In the genomic region with DNA sequence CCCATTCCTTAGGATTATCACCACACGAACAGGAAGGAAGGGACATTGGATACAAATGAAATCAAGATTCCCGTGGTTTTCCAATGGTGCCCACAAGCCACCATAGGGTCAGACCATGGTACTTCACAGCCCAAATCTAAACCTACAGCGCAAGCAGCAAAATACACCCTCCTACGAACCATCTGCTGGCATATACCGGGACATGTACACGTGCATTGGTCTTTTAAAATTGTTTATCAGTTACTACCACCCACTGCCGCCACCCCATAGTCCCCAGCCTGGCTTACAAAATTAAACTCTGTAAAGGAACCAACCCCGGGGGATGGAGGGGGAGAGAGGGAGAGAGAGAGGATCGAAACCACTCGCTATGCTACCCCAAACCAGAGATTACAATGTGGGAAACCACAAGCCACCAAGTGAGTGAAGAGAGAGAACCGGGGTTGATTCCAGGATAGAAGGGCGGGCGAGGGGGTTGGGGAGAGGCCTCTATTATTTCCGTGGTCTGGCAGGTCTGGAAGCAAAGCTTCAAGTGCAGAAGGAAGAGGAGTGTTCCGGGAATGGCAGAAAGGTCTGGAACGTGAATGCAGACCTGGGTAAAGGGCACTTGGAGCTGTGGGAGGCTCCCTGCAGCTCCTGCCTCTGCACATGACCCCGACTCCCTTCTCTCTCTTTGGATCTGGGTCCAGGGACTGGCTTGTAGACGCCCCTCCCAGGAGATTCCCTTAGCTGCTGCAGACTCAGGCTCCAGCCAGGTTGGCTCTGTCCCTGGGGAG, we compare ENCODE assay signal across 7 mouse cellular contexts. TPM values are rescaled to one million over a fixed set of nuclear protein-coding genes. Genes with fewer than 3 reads are reported as not detected.
DNase-seq lines count a peak whose midpoint lies in the region; ATAC-seq lines count a peak whose summit lies in the region.

A gene (plus strand): TSS at position 439 of the 773 bp plus-strand sequence.

- H3K9me3 ChIP-seq in embryonic facial prominence, embryonic 13.5 days = no peaks in the 10 kb centered on the region
- H3K9me3 ChIP-seq in hindbrain, embryonic 16.5 days (ENCODE audit: control insufficient read depth, low read length) = no peaks in the 10 kb centered on the region
- no peaks in the 10 kb centered on the region for H3K9me3 ChIP-seq in midbrain, embryonic 16.5 days (replicated peaks; ENCODE audit: control insufficient read depth, low read length, poor library complexity, severe bottlenecking)

- DNase-seq in left cerebral cortex, postnatal 14 days (ENCODE audit: low spot score in 2 of 2) = peak; percentile 63 to 73
- DNase-seq in left cerebral cortex, postnatal 10 days (ENCODE audit: extremely low spot score in 1 of 2, low spot score in 2 of 2) = no peak
- DNase-seq in gastrocnemius, adult 8-10 months (ENCODE audit: low spot score in 2 of 2) = no peak

- ATAC-seq in embryonic facial prominence, embryonic 13.5 days (ENCODE audit: insufficient number of reproducible peaks, insufficient read depth, low FRiP score, low TSS enrichment, low read depth) = no peak
- no peak for ATAC-seq in hindbrain, embryonic 16.5 days
- ATAC-seq in midbrain, embryonic 16.5 days = peak; percentile 39
- ATAC-seq in monocyte, adult 5-6 weeks (replicated peaks; ENCODE audit: insufficient number of reproducible peaks, low FRiP score, low TSS enrichment, poor library complexity, severe bottlenecking) = no peak

- H3K4me1 ChIP-seq in embryonic facial prominence, embryonic 13.5 days = peaks cover 24% of the 10 kb centered on the region
- peaks cover 20% of the 10 kb centered on the region for H3K4me1 ChIP-seq in hindbrain, embryonic 16.5 days (ENCODE audit: control insufficient read depth, insufficient read depth, low read depth, low read length)
- H3K4me1 ChIP-seq in midbrain, embryonic 16.5 days (ENCODE audit: control insufficient read depth, insufficient read depth, low read length) = peaks cover 21% of the 10 kb centered on the region

- H3K4me3 ChIP-seq in embryonic facial prominence, embryonic 13.5 days = peak within 1 kb of the TSS; percentile 31
- H3K4me3 ChIP-seq in hindbrain, embryonic 16.5 days (ENCODE audit: low read length) = peak within 1 kb of the TSS; percentile 31
- peak within 1 kb of the TSS; percentile 29 for H3K4me3 ChIP-seq in midbrain, embryonic 16.5 days (ENCODE audit: low read depth, low read length)

- no peaks in the 10 kb centered on the region for H3K36me3 ChIP-seq in embryonic facial prominence, embryonic 13.5 days
- H3K36me3 ChIP-seq in hindbrain, embryonic 16.5 days (ENCODE audit: control insufficient read depth, insufficient read depth, low read length) = no peaks in the 10 kb centered on the region
- H3K36me3 ChIP-seq in midbrain, embryonic 16.5 days (ENCODE audit: control insufficient read depth, insufficient read depth, low read length) = no peaks in the 10 kb centered on the region

- peak within 1 kb of the TSS; percentile 62 for H3K27ac ChIP-seq in embryonic facial prominence, embryonic 13.5 days
- peak within 1 kb of the TSS; percentile 3; the same call in 1 of the 2 replicates for H3K27ac ChIP-seq in hindbrain, embryonic 16.5 days (ENCODE audit: low read depth, low read length)
- no peak within 1 kb of the TSS; the same call in 1 of the 2 replicates for H3K27ac ChIP-seq in midbrain, embryonic 16.5 days (ENCODE audit: low read length)

- H3K9ac ChIP-seq in embryonic facial prominence, embryonic 13.5 days = peak within 1 kb of the TSS; percentile 53
- peak within 1 kb of the TSS; percentile 58 for H3K9ac ChIP-seq in hindbrain, embryonic 16.5 days (ENCODE audit: low read depth, low read length)
- H3K9ac ChIP-seq in midbrain, embryonic 16.5 days (ENCODE audit: low read depth, low read length) = peak within 1 kb of the TSS; percentile 65

- H3K27me3 ChIP-seq in embryonic facial prominence, embryonic 13.5 days = peaks cover 6% of the 10 kb centered on the region
- H3K27me3 ChIP-seq in hindbrain, embryonic 16.5 days (replicated peaks; ENCODE audit: control insufficient read depth, insufficient read depth, low read length) = no peaks in the 10 kb centered on the region
- no peaks in the 10 kb centered on the region for H3K27me3 ChIP-seq in midbrain, embryonic 16.5 days (ENCODE audit: control insufficient read depth, insufficient read depth, low read depth, low read length)

- intact Hi-C loops in left cerebral cortex, postnatal 14 days (cut with DNase I) = no loop called here
- intact Hi-C loops in left cerebral cortex, postnatal 10 days (cut with DNase I) = no loop called here

- peak within 1 kb of the TSS; percentile 59 for H3K4me2 ChIP-seq in embryonic facial prominence, embryonic 13.5 days
- H3K4me2 ChIP-seq in hindbrain, embryonic 16.5 days (ENCODE audit: low read length) = peak within 1 kb of the TSS; percentile 59
- peak within 1 kb of the TSS; percentile 61 for H3K4me2 ChIP-seq in midbrain, embryonic 16.5 days (ENCODE audit: low read length)

- WGBS in embryonic facial prominence, embryonic 13.5 days = 34% methylated on average over 18 of the region's 18 CpGs
- WGBS in hindbrain, embryonic 16.5 days = 43% methylated on average over 18 of the region's 18 CpGs
- 53% methylated on average over 18 of the region's 18 CpGs for WGBS in midbrain, embryonic 16.5 days

RNA-seq across cellular contexts. Expression of the gene that starts here (rescaled TPM):
- under 1 TPM in 1 of 2 experiments, not detected in 1; 0.22 TPM for total RNA-seq in left cerebral cortex, postnatal 14 days (2021)
- not detected for total RNA-seq in left cerebral cortex, postnatal 10 days (2021)
- 0.21 and 0.69 TPM in 2 replicates for polyA plus RNA-seq in embryonic facial prominence, embryonic 13.5 days (2015; fragmentation: Nextera tagmentation; extraction: Ambion mirVana)
- polyA plus RNA-seq in hindbrain, embryonic 16.5 days (2015; fragmentation: Nextera tagmentation; extraction: Ambion mirVana) = 0.35 and 0.36 TPM in 2 replicates
- 0.25 and 0.30 TPM in 2 replicates for polyA plus RNA-seq in midbrain, embryonic 16.5 days (2015; fragmentation: Nextera tagmentation; extraction: Ambion mirVana)
- not detected for total RNA-seq in gastrocnemius, adult 8-10 months (2022)
- total RNA-seq in monocyte, adult 5-6 weeks (2017) = not detected in 3 replicates

Comparison
In these comparisons a context has a peak if more than half of its experiments do, and no peak if none do; other contexts are left out.
1. Peak in DNase-seq in left cerebral cortex, postnatal 14 days; RNA of the gene not detected or under 1 TPM.
2. Peak in ATAC-seq, H3K4me3 ChIP-seq, H3K9ac ChIP-seq and H3K4me2 ChIP-seq in midbrain, embryonic 16.5 days; RNA of the gene not detected or under 1 TPM.